Mouse (Mus musculus) hindbrain, embryonic 10.5 days (tissue): ENCODE results near the gene Map2k4. TPM values are rescaled to one million over a fixed set of nuclear protein-coding genes. Genes with fewer than 3 reads are reported as not detected.

Experiments
- DNase-seq: peaks from one replicate; pipeline ENCODE4 v3.0.0-alpha.2; 2017; ENCODE audit warnings: low spot score
- H3K27ac ChIP-seq: fragments of 300-500 bp; sonication (generic); 2 replicates; pipeline ENCODE4 v1.5.1; 2016; ENCODE audit warnings: mild to moderate bottlenecking, moderate library complexity
- H3K27me3 ChIP-seq: fragments of 300-500 bp; sonication (generic); 2 replicates; pipeline ENCODE4 v1.6.1; 2016; ENCODE audit warnings: mild to moderate bottlenecking; ENCODE audit not compliant: poor library complexity, insufficient read depth, severe bottlenecking
- H3K36me3 ChIP-seq: fragments of 300-500 bp; sonication (generic); 2 replicates; pipeline ENCODE4 v1.6.1; 2016; ENCODE audit warnings: mild to moderate bottlenecking, moderate library complexity
- H3K4me1 ChIP-seq: fragments of 300-500 bp; sonication (generic); replicated peaks from 2 replicates; pipeline ENCODE4 v1.6.1; 2016; ENCODE audit warnings: mild to moderate bottlenecking
- H3K4me3 ChIP-seq: fragments of 300-500 bp; sonication (generic); 2 replicates; pipeline ENCODE4 v1.5.1; 2016; ENCODE audit warnings: mild to moderate bottlenecking, moderate library complexity
- H3K9me3 ChIP-seq: fragments of 300-500 bp; sonication (generic); 2 replicates; pipeline ENCODE4 v1.6.1; 2016; ENCODE audit warnings: mild to moderate bottlenecking, moderate library complexity
- WGBS: fragments of 180-500 bp; shearing (Covaris S2); methylation state at CpG from one replicate; pipeline ENCODE4 v1.1.7; 2016; 5-methylcytosine and 5-hydroxymethylcytosine counted together
- microRNA counts: library from miRNA; unstranded; fragments of <30 nt; microRNA quantifications from one replicate; lab custom pipeline; 2017
- polyA plus RNA-seq: library from polyadenylated mRNA; unstranded; fragments of >200 nt; fragmentation: Nextera tagmentation; extraction: Ambion mirVana; gene quantifications from 2 replicates; pipeline ENCODE4 v1.2.1, GENCODE M21; 2016

Map2k4 gene
- polyA plus RNA-seq, 1 experiment from 2014 or later = 57.5 TPM

DNA sequence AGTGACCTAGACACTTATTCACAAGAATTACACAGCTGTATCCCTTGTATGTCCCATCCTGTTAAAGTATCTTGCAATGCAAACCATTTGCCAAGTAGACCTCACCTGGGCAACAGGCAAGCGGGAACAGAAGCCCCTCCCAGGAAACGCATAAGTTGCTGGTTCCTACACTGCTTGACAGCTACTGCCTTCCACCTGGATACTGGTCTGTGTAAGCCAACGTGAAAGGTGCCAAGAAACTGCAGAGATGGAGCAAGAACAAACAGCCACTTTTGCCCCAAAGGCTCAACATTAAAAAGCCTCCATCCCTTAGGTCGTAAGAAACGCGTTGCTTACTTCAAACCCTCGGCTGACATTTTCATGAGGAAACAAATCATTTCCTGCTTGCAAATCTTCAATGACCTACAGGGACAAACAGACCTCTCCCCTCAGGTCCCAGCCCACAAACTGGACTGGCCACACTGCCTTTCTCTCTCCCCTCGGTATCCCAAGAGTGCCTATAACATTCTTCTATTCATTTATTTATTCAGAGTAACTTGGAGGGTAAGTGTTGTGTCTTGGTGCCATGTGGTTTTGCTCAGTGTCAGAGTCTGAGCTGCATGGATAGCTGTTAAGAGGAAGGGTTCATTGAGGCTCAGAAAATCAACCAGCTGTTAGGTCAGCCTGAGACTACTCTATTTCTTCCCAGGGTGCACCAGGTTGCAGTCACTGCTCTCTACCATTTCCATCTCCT lies 126.1 kb downstream of the Map2k4 start:
- no peaks in the 10 kb centered on the region for H3K4me1 ChIP-seq
- H3K27ac ChIP-seq = no peak overlapping the region
- H3K9me3 ChIP-seq = peaks cover 3% of the 10 kb centered on the region; the same call in 1 of the 2 replicates
- WGBS = 81% methylated on average over 8 of the region's 8 CpGs
- DNase-seq = no peak
- no peaks in the 10 kb centered on the region for H3K36me3 ChIP-seq
- no peak overlapping the region for H3K4me3 ChIP-seq
- no peaks in the 10 kb centered on the region for H3K27me3 ChIP-seq

DNA sequence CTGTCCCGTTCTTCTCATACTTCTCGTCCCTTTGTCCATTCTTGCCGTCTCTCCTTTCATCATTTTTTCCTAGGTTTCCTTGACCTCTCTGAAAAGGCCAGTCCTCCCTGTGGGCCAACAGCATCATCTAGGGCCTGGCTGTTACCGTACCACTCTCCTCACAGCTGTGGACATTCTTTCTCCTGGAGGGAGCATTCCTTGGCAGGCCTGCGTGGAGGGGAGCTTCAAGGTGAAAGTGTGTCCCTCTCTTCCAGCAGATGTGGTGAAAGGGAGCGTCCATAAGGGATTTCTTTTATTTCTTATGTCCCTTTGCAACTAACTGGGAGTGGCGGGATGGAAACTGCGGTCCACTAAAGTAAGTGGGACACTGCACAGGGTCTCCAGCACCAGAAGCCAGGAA lies 134.2 kb downstream of the Map2k4 start:
- Histone ChIP-seq H3K4me1 (no peaks in the 10 kb centered on the region), H3K9me3 (no peaks in the 10 kb centered on the region), H3K27me3 (no peaks in the 10 kb centered on the region), H3K27ac (no peak overlapping the region), H3K36me3 (no peaks in the 10 kb centered on the region), H3K4me3 (no peak overlapping the region)
- WGBS = 82% methylated on average over 8 of the region's 8 CpGs
- no peak for DNase-seq

DNA sequence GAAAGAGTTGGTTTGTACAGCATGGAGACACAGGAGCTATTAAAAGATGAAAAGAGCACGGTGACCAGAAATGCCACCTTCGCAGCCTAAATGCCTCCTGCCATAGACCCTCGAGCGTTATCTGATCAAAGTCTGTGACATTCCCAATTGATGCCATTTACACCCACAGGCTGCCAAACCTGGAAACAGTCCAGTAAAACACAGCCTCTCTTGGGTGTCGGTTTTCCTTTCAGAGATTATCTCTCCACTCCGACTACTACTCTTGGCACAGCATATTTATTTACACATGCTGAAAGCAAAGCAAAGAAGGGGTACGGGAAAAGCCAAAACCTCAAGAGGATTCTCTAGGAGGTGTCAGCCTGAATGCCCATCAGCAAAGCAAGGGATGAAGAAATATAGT lies 136.7 kb downstream of the Map2k4 start:
- 82% methylated on average over 7 of the region's 7 CpGs for WGBS
- Histone ChIP-seq H3K36me3 (no peaks in the 10 kb centered on the region), H3K27me3 (no peaks in the 10 kb centered on the region), H3K9me3 (no peaks in the 10 kb centered on the region), H3K27ac (no peak overlapping the region), H3K4me3 (no peak overlapping the region), H3K4me1 (no peaks in the 10 kb centered on the region)
- no peak for DNase-seq

DNA sequence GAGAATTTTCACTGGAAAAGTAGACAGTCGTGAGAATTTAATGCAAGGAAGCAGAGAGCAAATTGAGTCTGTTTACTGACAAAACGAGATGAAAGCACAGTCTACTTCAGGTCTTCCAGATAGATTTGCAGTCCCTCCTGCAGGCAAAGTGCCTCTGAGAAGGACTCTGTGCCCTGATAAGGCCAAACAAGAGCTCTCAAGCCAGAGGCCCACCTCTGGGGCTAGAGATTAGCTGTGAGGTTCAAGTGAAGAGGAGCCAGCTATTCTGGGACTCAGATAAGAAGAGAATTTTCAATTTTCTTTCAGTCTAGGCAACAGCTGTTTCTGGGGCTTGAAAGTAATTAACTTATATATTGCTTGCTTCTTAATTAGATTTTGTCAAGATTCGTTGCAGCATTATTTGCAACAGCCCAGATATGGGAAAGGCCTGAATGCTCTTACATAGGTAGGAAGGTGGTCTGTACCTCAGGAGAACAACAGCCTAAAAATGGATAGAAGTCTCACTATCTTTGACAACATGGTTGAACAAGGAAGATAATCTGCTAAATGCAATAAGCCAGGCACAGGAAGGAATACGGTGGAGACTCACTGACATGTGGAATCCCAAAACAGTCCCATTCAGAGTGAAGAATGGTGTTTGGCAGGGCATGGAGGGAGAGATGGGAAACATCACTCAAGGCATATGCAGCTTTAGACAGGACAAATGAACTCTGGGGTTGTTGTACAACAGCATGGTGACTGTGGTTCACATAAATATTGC lies 138.0 kb downstream of the Map2k4 start:
- Histone ChIP-seq H3K4me3 (no peak overlapping the region), H3K36me3 (no peaks in the 10 kb centered on the region), H3K27ac (peak overlapping the region; percentile 23; the same call in 1 of the 2 replicates), H3K9me3 (no peaks in the 10 kb centered on the region), H3K4me1 (no peaks in the 10 kb centered on the region), H3K27me3 (no peaks in the 10 kb centered on the region)
- 73% methylated on average over 4 of the region's 4 CpGs for WGBS
- DNase-seq = no peak

DNA sequence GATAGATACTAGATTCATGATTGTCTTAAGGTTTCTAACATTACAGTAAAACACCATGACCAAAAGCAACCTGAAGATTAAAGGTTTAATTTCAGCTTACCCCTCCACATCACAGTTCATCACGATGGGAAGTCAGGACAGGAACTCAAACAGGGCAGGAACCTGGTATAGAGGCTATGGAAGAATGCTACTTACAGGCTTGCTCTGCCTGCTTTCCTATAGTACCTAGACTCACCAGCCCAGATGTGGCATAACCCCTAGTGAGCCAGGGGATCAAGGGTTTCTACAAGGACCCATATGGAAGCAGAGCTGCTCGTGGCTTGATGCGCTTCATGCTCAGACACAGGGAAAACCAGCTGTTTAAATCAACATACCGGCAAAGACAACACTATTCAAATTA lies 138.6 kb downstream of the Map2k4 start:
- Histone ChIP-seq H3K36me3 (no peaks in the 10 kb centered on the region), H3K27ac (no peak overlapping the region), H3K4me3 (no peak overlapping the region), H3K27me3 (no peaks in the 10 kb centered on the region), H3K9me3 (no peaks in the 10 kb centered on the region), H3K4me1 (no peaks in the 10 kb centered on the region)
- WGBS = 78% methylated on average over 4 of the region's 4 CpGs
- DNase-seq = no peak

DNA sequence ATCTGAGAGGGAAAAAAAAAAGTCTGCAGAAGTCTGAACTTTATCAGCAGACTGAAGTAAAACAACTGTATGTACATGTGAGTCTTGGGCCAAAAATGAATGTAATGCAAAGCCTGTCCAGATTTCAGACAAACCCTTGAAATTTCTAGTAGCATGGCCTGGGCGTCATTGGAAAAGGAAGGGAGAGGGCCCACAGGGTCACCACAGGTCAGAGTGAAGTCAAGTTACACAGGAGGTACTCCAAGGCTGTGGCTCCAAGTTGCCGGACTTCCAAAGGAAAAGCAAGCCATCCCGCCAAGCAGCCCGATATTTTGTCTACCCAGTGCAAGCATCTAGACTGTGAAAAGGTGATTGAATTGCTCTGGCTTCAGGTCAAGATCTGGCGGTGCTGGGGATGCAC lies 141.8 kb downstream of the Map2k4 start:
- Histone ChIP-seq H3K27me3 (no peaks in the 10 kb centered on the region), H3K27ac (no peak overlapping the region), H3K9me3 (no peaks in the 10 kb centered on the region), H3K4me1 (no peaks in the 10 kb centered on the region), H3K36me3 (no peaks in the 10 kb centered on the region), H3K4me3 (no peak overlapping the region)
- DNase-seq = no peak
- WGBS = 83% methylated on average over 5 of the region's 5 CpGs

DNA sequence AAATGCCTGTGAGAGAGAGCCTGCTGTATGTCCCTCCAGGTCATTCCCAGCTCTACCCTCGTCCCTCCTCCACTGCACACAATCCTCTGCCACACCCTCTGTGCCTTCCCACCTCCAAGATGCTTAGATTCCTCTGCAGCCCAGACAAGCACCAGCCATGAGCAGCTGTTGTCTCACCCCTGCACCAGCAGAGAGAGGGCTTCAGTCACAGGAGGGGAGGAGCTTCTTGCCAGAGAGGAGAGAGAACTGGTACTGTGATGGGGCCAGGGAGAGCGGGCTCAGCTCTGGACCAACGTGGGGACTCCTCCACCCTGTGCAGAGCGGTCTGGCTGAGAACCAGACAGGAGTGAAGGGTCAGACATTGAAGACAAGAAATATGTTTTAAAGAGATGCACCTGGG lies 143.6 kb downstream of the Map2k4 start:
- Histone ChIP-seq H3K9me3 (no peaks in the 10 kb centered on the region), H3K27ac (no peak overlapping the region), H3K4me3 (no peak overlapping the region), H3K4me1 (no peaks in the 10 kb centered on the region), H3K36me3 (no peaks in the 10 kb centered on the region), H3K27me3 (no peaks in the 10 kb centered on the region)
- WGBS = 60% methylated on average over 4 of the region's 4 CpGs
- no peak for DNase-seq

DNA sequence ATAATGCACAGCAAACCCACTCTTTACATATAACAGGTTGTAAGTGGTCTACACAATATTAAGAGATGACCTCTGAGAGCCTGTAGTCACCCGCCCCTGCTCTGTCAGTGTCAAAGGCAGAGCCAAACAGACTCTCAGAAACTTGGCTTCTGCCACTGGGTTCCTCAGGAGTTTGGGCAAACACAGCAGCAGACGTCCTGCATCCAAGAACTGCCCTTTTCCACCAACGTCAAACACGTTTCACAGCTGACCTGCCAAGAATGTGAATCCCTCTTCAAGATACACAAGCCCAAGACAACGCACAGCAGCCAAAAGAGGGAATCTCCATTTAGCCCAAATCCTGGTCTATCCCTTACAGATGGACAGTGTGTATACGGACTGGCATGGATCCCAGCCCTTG lies 147.8 kb downstream of the Map2k4 start:
- Histone ChIP-seq H3K27me3 (no peaks in the 10 kb centered on the region), H3K9me3 (no peaks in the 10 kb centered on the region), H3K36me3 (no peaks in the 10 kb centered on the region), H3K4me1 (no peaks in the 10 kb centered on the region), H3K4me3 (no peak overlapping the region), H3K27ac (no peak overlapping the region)
- WGBS = 85% methylated on average over 6 of the region's 6 CpGs
- DNase-seq = no peak

MicroRNAs encoded within 50 kb of the gene (microRNA counts, 519-probe panel; counts per million panel counts)
- microRNA mmu-miR-744 (lab: Ali Mortazavi, UCI) = 1,255 counts per million, percentile 77 among the panel's probes with 10 or more counts

Other genes with a start within 250 kb of the Map2k4 start
- gene Zkscan6, start 18.9 kb upstream of the Map2k4 start, polyA plus RNA-seq = 11.8 and 13.6 TPM in 2 replicates